Mouse (Mus musculus): Measurements from ENCODE around the gene Tmem208. TPM values are rescaled to one million over a fixed set of nuclear protein-coding genes. Genes with fewer than 3 reads are reported as not detected.

The Tmem208 gene
- polyA plus RNA-seq, 1 experiment from 2014 or later, result 83.5 TPM

- Histone ChIP-seq H3K9me3 (replicated peaks; ENCODE audit: control insufficient read depth, low read length) (no peaks in the 10 kb centered on the region), H3K27ac (ENCODE audit: low read depth, low read length) (no peak overlapping the region), H3K9ac (ENCODE audit: low read depth, low read length) (peak overlapping the region; percentile 72), H3K4me2 (peak overlapping the region; percentile 98), H3K4me1 (ENCODE audit: control insufficient read depth, insufficient read depth, low read length) (peaks cover 33% of the 10 kb centered on the region), H3K27me3 (ENCODE audit: control insufficient read depth, insufficient read depth, low read length) (no peaks in the 10 kb centered on the region), H3K4me3 (ENCODE audit: low read depth, low read length) (peak overlapping the region; percentile 78), H3K36me3 (ENCODE audit: control insufficient read depth, insufficient read depth, low read length) (no peaks in the 10 kb centered on the region)
- ATAC-seq (replicated peaks; ENCODE audit: insufficient number of reproducible peaks, low FRiP score, low TSS enrichment), result no peak
- under 1% methylated on average over 42 of the region's 48 CpGs for WGBS (ENCODE audit: insufficient replicate concordance)
These were observed 23.1 kb downstream of the Tmem208 start for GRCm38 (mm10) chr8:105349096-105349771.

GRCm38 (mm10) chr8:105350186-105350585 is 24.0 kb downstream of the Tmem208 start:
- Histone ChIP-seq H3K4me2 (peak overlapping the region; percentile 98), H3K4me1 (ENCODE audit: control insufficient read depth, insufficient read depth, low read length) (peaks cover 26% of the 10 kb centered on the region), H3K27me3 (ENCODE audit: control insufficient read depth, insufficient read depth, low read length) (no peaks in the 10 kb centered on the region), H3K9me3 (replicated peaks; ENCODE audit: control insufficient read depth, low read length) (no peaks in the 10 kb centered on the region), H3K36me3 (ENCODE audit: control insufficient read depth, insufficient read depth, low read length) (no peaks in the 10 kb centered on the region), H3K27ac (ENCODE audit: low read depth, low read length) (no peak overlapping the region), H3K9ac (ENCODE audit: low read depth, low read length) (no peak overlapping the region), H3K4me3 (ENCODE audit: low read depth, low read length) (no peak overlapping the region)
- 29% methylated on average over 7 of the region's 7 CpGs for WGBS (ENCODE audit: insufficient replicate concordance)
- ATAC-seq (replicated peaks; ENCODE audit: insufficient number of reproducible peaks, low FRiP score, low TSS enrichment), result no peak

GRCm38 (mm10) chr8:105353583-105354135 is 27.5 kb downstream of the Tmem208 start:
- no peak overlapping the region for H3K4me2 ChIP-seq
- 71% methylated on average over 8 of the region's 8 CpGs for WGBS (ENCODE audit: insufficient replicate concordance)
- H3K27ac ChIP-seq (ENCODE audit: low read depth, low read length), result no peak overlapping the region
- H3K9ac ChIP-seq (ENCODE audit: low read depth, low read length), result no peak overlapping the region
- H3K4me3 ChIP-seq (ENCODE audit: low read depth, low read length), result no peak overlapping the region
- H3K9me3 ChIP-seq (replicated peaks; ENCODE audit: control insufficient read depth, low read length), result no peaks in the 10 kb centered on the region
- 0 out of 2 replicates have a peak, but pooled peaks cover 2% of the 10 kb centered on the region for H3K36me3 ChIP-seq (ENCODE audit: control insufficient read depth, insufficient read depth, low read length)
- no peak for ATAC-seq (replicated peaks; ENCODE audit: insufficient number of reproducible peaks, low FRiP score, low TSS enrichment)
- H3K4me1 ChIP-seq (ENCODE audit: control insufficient read depth, insufficient read depth, low read length), result peaks cover 15% of the 10 kb centered on the region
- no peaks in the 10 kb centered on the region for H3K27me3 ChIP-seq (ENCODE audit: control insufficient read depth, insufficient read depth, low read length)

GRCm38 (mm10) chr8:105354549-105354948 is 28.4 kb downstream of the Tmem208 start:
- no peak overlapping the region for H3K27ac ChIP-seq (ENCODE audit: low read depth, low read length)
- H3K36me3 ChIP-seq (ENCODE audit: control insufficient read depth, insufficient read depth, low read length), result 0 out of 2 replicates have a peak, but pooled peaks cover 2% of the 10 kb centered on the region
- no peaks in the 10 kb centered on the region for H3K9me3 ChIP-seq (replicated peaks; ENCODE audit: control insufficient read depth, low read length)
- no peak overlapping the region for H3K9ac ChIP-seq (ENCODE audit: low read depth, low read length)
- no peak for ATAC-seq (replicated peaks; ENCODE audit: insufficient number of reproducible peaks, low FRiP score, low TSS enrichment)
- H3K4me2 ChIP-seq, result no peak overlapping the region
- H3K4me3 ChIP-seq (ENCODE audit: low read depth, low read length), result no peak overlapping the region
- no peaks in the 10 kb centered on the region for H3K27me3 ChIP-seq (ENCODE audit: control insufficient read depth, insufficient read depth, low read length)
- H3K4me1 ChIP-seq (ENCODE audit: control insufficient read depth, insufficient read depth, low read length), result peaks cover 15% of the 10 kb centered on the region
- 88% methylated on average over 4 of the region's 4 CpGs for WGBS (ENCODE audit: insufficient replicate concordance)

- 0 out of 2 replicates have a peak, but pooled peaks cover 2% of the 10 kb centered on the region for H3K36me3 ChIP-seq (ENCODE audit: control insufficient read depth, insufficient read depth, low read length)
- 63% methylated on average over 26 of the region's 26 CpGs for WGBS (ENCODE audit: insufficient replicate concordance)
- H3K9ac ChIP-seq (ENCODE audit: low read depth, low read length), result no peak overlapping the region
- no peaks in the 10 kb centered on the region for H3K27me3 ChIP-seq (ENCODE audit: control insufficient read depth, insufficient read depth, low read length)
- H3K4me3 ChIP-seq (ENCODE audit: low read depth, low read length), result no peak overlapping the region
- ATAC-seq (replicated peaks; ENCODE audit: insufficient number of reproducible peaks, low FRiP score, low TSS enrichment), result peak; percentile 12; the same call in 1 of the 2 replicates
- H3K4me1 ChIP-seq (ENCODE audit: control insufficient read depth, insufficient read depth, low read length), result peaks cover 6% of the 10 kb centered on the region
- no peaks in the 10 kb centered on the region for H3K9me3 ChIP-seq (replicated peaks; ENCODE audit: control insufficient read depth, low read length)
- H3K27ac ChIP-seq (ENCODE audit: low read depth, low read length), result no peak overlapping the region
- H3K4me2 ChIP-seq, result no peak overlapping the region
These were observed 29.2 kb downstream of the Tmem208 start for GRCm38 (mm10) chr8:105355179-105356024.

GRCm38 (mm10) chr8:105356681-105357080 is 30.5 kb downstream of the Tmem208 start:
- ATAC-seq (replicated peaks; ENCODE audit: insufficient number of reproducible peaks, low FRiP score, low TSS enrichment), result no peak
- no peaks in the 10 kb centered on the region for H3K27me3 ChIP-seq (ENCODE audit: control insufficient read depth, insufficient read depth, low read length)
- 81% methylated on average over 14 of the region's 14 CpGs for WGBS (ENCODE audit: insufficient replicate concordance)
- H3K9me3 ChIP-seq (replicated peaks; ENCODE audit: control insufficient read depth, low read length), result no peaks in the 10 kb centered on the region
- H3K27ac ChIP-seq (ENCODE audit: low read depth, low read length), result no peak overlapping the region
- H3K4me3 ChIP-seq (ENCODE audit: low read depth, low read length), result no peak overlapping the region
- no peak overlapping the region for H3K9ac ChIP-seq (ENCODE audit: low read depth, low read length)
- H3K4me1 ChIP-seq (ENCODE audit: control insufficient read depth, insufficient read depth, low read length), result peaks cover 4% of the 10 kb centered on the region
- H3K4me2 ChIP-seq, result no peak overlapping the region
- 0 out of 2 replicates have a peak, but pooled peaks cover 2% of the 10 kb centered on the region for H3K36me3 ChIP-seq (ENCODE audit: control insufficient read depth, insufficient read depth, low read length)

GRCm38 (mm10) chr8:105359208-105359607 is 33.1 kb downstream of the Tmem208 start:
- Histone ChIP-seq H3K4me1 (ENCODE audit: control insufficient read depth, insufficient read depth, low read length) (peaks cover 4% of the 10 kb centered on the region), H3K36me3 (ENCODE audit: control insufficient read depth, insufficient read depth, low read length) (0 out of 2 replicates have a peak, but pooled peaks cover 2% of the 10 kb centered on the region), H3K4me3 (ENCODE audit: low read depth, low read length) (no peak overlapping the region), H3K27me3 (ENCODE audit: control insufficient read depth, insufficient read depth, low read length) (no peaks in the 10 kb centered on the region), H3K27ac (ENCODE audit: low read depth, low read length) (no peak overlapping the region), H3K9ac (ENCODE audit: low read depth, low read length) (no peak overlapping the region), H3K4me2 (no peak overlapping the region), H3K9me3 (replicated peaks; ENCODE audit: control insufficient read depth, low read length) (no peaks in the 10 kb centered on the region)
- WGBS (ENCODE audit: insufficient replicate concordance), result 64% methylated on average over 15 of the region's 15 CpGs
- ATAC-seq (replicated peaks; ENCODE audit: insufficient number of reproducible peaks, low FRiP score, low TSS enrichment), result no peak

GRCm38 (mm10) chr8:105359646-105360045 is 33.5 kb downstream of the Tmem208 start:
- Histone ChIP-seq H3K9me3 (replicated peaks; ENCODE audit: control insufficient read depth, low read length) (no peaks in the 10 kb centered on the region), H3K27ac (ENCODE audit: low read depth, low read length) (no peak overlapping the region), H3K9ac (ENCODE audit: low read depth, low read length) (no peak overlapping the region), H3K36me3 (ENCODE audit: control insufficient read depth, insufficient read depth, low read length) (0 out of 2 replicates have a peak, but pooled peaks cover 2% of the 10 kb centered on the region), H3K4me3 (ENCODE audit: low read depth, low read length) (no peak overlapping the region), H3K4me2 (no peak overlapping the region), H3K4me1 (ENCODE audit: control insufficient read depth, insufficient read depth, low read length) (peaks cover 4% of the 10 kb centered on the region), H3K27me3 (ENCODE audit: control insufficient read depth, insufficient read depth, low read length) (no peaks in the 10 kb centered on the region)
- ATAC-seq (replicated peaks; ENCODE audit: insufficient number of reproducible peaks, low FRiP score, low TSS enrichment), result no peak
- 34% methylated on average over 4 of the region's 4 CpGs for WGBS (ENCODE audit: insufficient replicate concordance)

All from heart, embryonic 11.5 days (tissue).